In the genomic region with DNA sequence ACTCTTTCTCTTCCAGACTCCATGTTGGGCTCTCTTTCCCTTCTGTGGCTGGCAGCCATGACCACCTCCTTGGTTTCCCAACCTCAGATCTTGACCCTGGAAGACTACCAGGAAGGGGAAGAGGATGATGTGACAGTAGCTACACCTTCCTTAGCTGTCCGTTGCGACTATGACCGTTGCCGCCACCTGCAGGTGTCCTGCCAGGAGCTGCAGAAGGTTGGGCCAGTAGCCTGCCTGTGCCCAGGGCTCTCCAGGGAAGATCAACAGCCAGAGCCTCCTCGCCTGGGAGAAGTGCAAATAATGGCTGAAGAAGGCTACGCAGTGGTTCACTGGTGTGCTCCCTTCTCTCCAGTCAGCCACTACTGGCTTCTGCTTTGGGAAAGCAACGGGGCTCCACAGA, we compare ENCODE assay signal across 18 mouse cellular contexts. TPM values are rescaled to one million over a fixed set of nuclear protein-coding genes. Genes with fewer than 3 reads are reported as not detected.
DNase-seq lines count a peak whose midpoint lies in the region; ATAC-seq and TF ChIP-seq lines count a peak whose summit lies in the region.
"Had no signal": no experiment of that assay in that cellular context is flagged by ENCODE, and none has a peak within 500 bp of the region (broad histone marks: within the 10 kb centered on the region; RNA-seq: fewer than 3 reads in every experiment).

No protein-coding gene starts in this region.

- no peaks in the 10 kb centered on the region for H3K4me1 ChIP-seq in liver, postnatal 0 days (ENCODE audit: insufficient read depth)
- H3K4me1 ChIP-seq in stomach, postnatal 0 days (replicated peaks; ENCODE audit: control insufficient read depth, insufficient read depth): no peaks in the 10 kb centered on the region; the same call in 1 of the 2 replicates
- peaks cover 9% of the 10 kb centered on the region for H3K4me1 ChIP-seq in heart, embryonic 12.5 days (replicated peaks)
- H3K4me1 ChIP-seq: neural tube, embryonic 12.5 days had no signal

- no peaks in the 10 kb centered on the region for H3K9me3 ChIP-seq in liver, postnatal 0 days (ENCODE audit: low read length)
- H3K9me3 ChIP-seq in stomach, postnatal 0 days (ENCODE audit: control insufficient read depth, low read length): no peaks in the 10 kb centered on the region
- no peaks in the 10 kb centered on the region for H3K9me3 ChIP-seq in heart, embryonic 12.5 days (replicated peaks)
- H3K9me3 ChIP-seq: forebrain, embryonic 13.5 days; G1E; liver, embryonic 13.5 days; neural tube, embryonic 12.5 days had no signal

- H3K4me3 ChIP-seq in liver, postnatal 0 days (ENCODE audit: low read depth, low read length): no peak overlapping the region
- H3K4me3 ChIP-seq in stomach, postnatal 0 days (ENCODE audit: low read depth, low read length): no peak overlapping the region
- H3K4me3 ChIP-seq in heart, embryonic 12.5 days: no peak overlapping the region
- H3K4me3 ChIP-seq: forebrain, embryonic 13.5 days; liver, embryonic 13.5 days; neural tube, embryonic 12.5 days had no signal

- peaks cover 13% of the 10 kb centered on the region for H3K36me3 ChIP-seq in liver, postnatal 0 days (replicated peaks; ENCODE audit: insufficient read depth, low read length)
- H3K36me3 ChIP-seq in stomach, postnatal 0 days (ENCODE audit: control insufficient read depth, insufficient read depth, low read length): peaks cover 7% of the 10 kb centered on the region
- peaks cover 21% of the 10 kb centered on the region for H3K36me3 ChIP-seq in heart, embryonic 12.5 days

- no peak overlapping the region for H3K4me2 ChIP-seq in liver, postnatal 0 days (ENCODE audit: low read depth, low read length)
- H3K4me2 ChIP-seq in stomach, postnatal 0 days (replicated peaks; ENCODE audit: low read depth): no peak overlapping the region
- no peak overlapping the region for H3K4me2 ChIP-seq in heart, embryonic 12.5 days
- H3K4me2 ChIP-seq: forebrain, embryonic 13.5 days; hindbrain, embryonic 14.5 days; liver, embryonic 13.5 days; neural tube, embryonic 12.5 days had no signal

- no peak overlapping the region for H3K9ac ChIP-seq in liver, postnatal 0 days (replicated peaks)
- no peak overlapping the region for H3K9ac ChIP-seq in stomach, postnatal 0 days (ENCODE audit: low read length)
- no peak overlapping the region for H3K9ac ChIP-seq in heart, embryonic 12.5 days
- H3K9ac ChIP-seq: forebrain, embryonic 13.5 days; hindbrain, embryonic 14.5 days; liver, embryonic 13.5 days; neural tube, embryonic 12.5 days had no signal

- TF ChIP-seq CTCF in liver, postnatal 0 days (IDR thresholded peaks at IDR 0.05; ENCODE audit: low read depth): no peak
- peak; percentile 34; the same call in 1 of the 2 replicates for TF ChIP-seq CTCF in stomach, postnatal 0 days (IDR thresholded peaks at IDR 0.05; ENCODE audit: low read depth)

- 54% methylated on average over 7 of the region's 7 CpGs for WGBS in liver, postnatal 0 days (ENCODE audit: insufficient replicate concordance)
- 44% methylated on average over 7 of the region's 7 CpGs for WGBS in stomach, postnatal 0 days
- 46% methylated on average over 7 of the region's 7 CpGs for WGBS in heart, embryonic 12.5 days

- H3K27me3 ChIP-seq in liver, postnatal 0 days (ENCODE audit: insufficient read depth, low read length): no peaks in the 10 kb centered on the region
- no peaks in the 10 kb centered on the region for H3K27me3 ChIP-seq in stomach, postnatal 0 days (ENCODE audit: control insufficient read depth, insufficient read depth, low read length)
- H3K27me3 ChIP-seq in heart, embryonic 12.5 days (replicated peaks): no peaks in the 10 kb centered on the region
- H3K27me3 ChIP-seq: forebrain, embryonic 13.5 days; liver, embryonic 13.5 days; neural tube, embryonic 12.5 days had no signal

- peak; percentile 36 for DNase-seq in adrenal gland, postnatal 14 days
- DNase-seq in adrenal gland, adult (ENCODE audit: inconsistent age in 2 of 2, low spot score in 1 of 2): no peak
- DNase-seq in liver: peak; percentile 30
- no peak for DNase-seq in liver, postnatal 0 days
- peak; percentile 49 to 72 for DNase-seq in lung, adult 18-20 months
- peak; percentile 52 for DNase-seq in stomach, postnatal 0 days (ENCODE audit: low spot score)
- DNase-seq in right cerebral cortex, postnatal 10 days (ENCODE audit: low spot score in 2 of 2): no peak
- DNase-seq: cerebellum, adult 11-12 months; kidney, adult 18-20 months; liver, embryonic 13.5 days had no signal

- ATAC-seq in liver, postnatal 0 days: no peak
- peak; percentile 34; the same call in 1 of the 2 replicates for ATAC-seq in stomach, postnatal 0 days (ENCODE audit: low FRiP score, low TSS enrichment)
- no peak for ATAC-seq in heart, embryonic 12.5 days (ENCODE audit: insufficient number of reproducible peaks, low FRiP score)
- ATAC-seq: forebrain, embryonic 13.5 days had no signal

- TF ChIP-seq EP300 in liver, postnatal 0 days (IDR thresholded peaks at IDR 0.05; ENCODE audit: low read depth): no peak
- TF ChIP-seq EP300 in stomach, postnatal 0 days (optimal IDR thresholded peaks at IDR 0.05): no peak

- no peak overlapping the region for H3K27ac ChIP-seq in liver, postnatal 0 days (ENCODE audit: low read depth)
- no peak overlapping the region for H3K27ac ChIP-seq in stomach, postnatal 0 days (replicated peaks)
- no peak overlapping the region for H3K27ac ChIP-seq in heart, embryonic 12.5 days (ENCODE audit: poor library complexity, severe bottlenecking)
- H3K27ac ChIP-seq: forebrain, embryonic 13.5 days; hindbrain, embryonic 14.5 days; liver, embryonic 13.5 days; neural tube, embryonic 12.5 days had no signal

RNA-seq across cellular contexts. Expression of gene Lrrn4cl, which starts 1.1 kb away (rescaled TPM):
- 3.8 and 4.1 TPM in 2 replicates for total RNA-seq in adrenal gland, postnatal 14 days (2021)
- 0.24 and 0.26 TPM in 2 replicates for polyA plus RNA-seq in liver, postnatal 0 days (2015; fragmentation: Nextera tagmentation; extraction: Ambion mirVana)
- polyA plus RNA-seq in stomach, postnatal 0 days (2015; fragmentation: Nextera tagmentation; extraction: Ambion mirVana): 2.3 and 2.6 TPM in 2 replicates
- 0.77 and 0.78 TPM in 2 replicates for polyA plus RNA-seq in heart, embryonic 12.5 days (2016; fragmentation: Nextera tagmentation; extraction: Ambion mirVana)
- polyA plus RNA-seq: G1E had no signal

RNA-seq across cellular contexts. Expression of gene Gng3, which starts 12.6 kb away (rescaled TPM):
- total RNA-seq in adrenal gland, postnatal 14 days (2021): 6.4 and 9.3 TPM in 2 replicates
- 0.08 and 0.23 TPM in 2 replicates for polyA plus RNA-seq in liver, postnatal 0 days (2015; fragmentation: Nextera tagmentation; extraction: Ambion mirVana)
- 7.7 and 8.6 TPM in 2 replicates for polyA plus RNA-seq in stomach, postnatal 0 days (2015; fragmentation: Nextera tagmentation; extraction: Ambion mirVana)
- polyA plus RNA-seq in heart, embryonic 12.5 days (2016; fragmentation: Nextera tagmentation; extraction: Ambion mirVana): 2.5 and 2.9 TPM in 2 replicates
- total RNA-seq: heart, adult 18-20 months had no signal
- polyA plus RNA-seq: G1E had no signal

RNA-seq across cellular contexts. Expression of gene Bscl2, which starts 14.4 kb away (rescaled TPM):
- 143 and 153 TPM in 2 replicates for total RNA-seq in adrenal gland, postnatal 14 days (2021)
- polyA plus RNA-seq in liver, postnatal 0 days (2015; fragmentation: Nextera tagmentation; extraction: Ambion mirVana): 30.5 and 32.7 TPM in 2 replicates
- 75.9 and 79.4 TPM in 2 replicates for polyA plus RNA-seq in stomach, postnatal 0 days (2015; fragmentation: Nextera tagmentation; extraction: Ambion mirVana)
- polyA plus RNA-seq in heart, embryonic 12.5 days (2016; fragmentation: Nextera tagmentation; extraction: Ambion mirVana): 41.0 and 41.1 TPM in 2 replicates

RNA-seq across cellular contexts. Expression of gene Ubxn1, which starts 19.7 kb away (rescaled TPM):
- total RNA-seq in adrenal gland, postnatal 14 days (2021): 214 and 218 TPM in 2 replicates
- 147 TPM in 2 replicates for polyA plus RNA-seq in liver, postnatal 0 days (2015; fragmentation: Nextera tagmentation; extraction: Ambion mirVana)
- 195 TPM in 2 replicates for polyA plus RNA-seq in stomach, postnatal 0 days (2015; fragmentation: Nextera tagmentation; extraction: Ambion mirVana)
- 138 and 142 TPM in 2 replicates for polyA plus RNA-seq in heart, embryonic 12.5 days (2016; fragmentation: Nextera tagmentation; extraction: Ambion mirVana)

RNA-seq across cellular contexts. Expression of gene AC129217.1, which starts 22.1 kb away (rescaled TPM):
- total RNA-seq in adrenal gland, postnatal 14 days (2021): 7.5 TPM in 1 of 2 replicates, not detected in the other
- not detected in 2 replicates for polyA plus RNA-seq in liver, postnatal 0 days (2015; fragmentation: Nextera tagmentation; extraction: Ambion mirVana)
- not detected in 2 replicates for polyA plus RNA-seq in stomach, postnatal 0 days (2015; fragmentation: Nextera tagmentation; extraction: Ambion mirVana)
- not detected in 2 replicates for polyA plus RNA-seq in heart, embryonic 12.5 days (2016; fragmentation: Nextera tagmentation; extraction: Ambion mirVana)
- total RNA-seq: heart, adult 18-20 months; megakaryocyte-erythroid progenitor cell, adult 5-6 weeks had no signal
- polyA plus RNA-seq: forebrain, embryonic 13.5 days; heart, postnatal 0 days; hindbrain, embryonic 14.5 days; liver, embryonic 13.5 days; neural tube, embryonic 12.5 days had no signal

Comparison
In these comparisons a context has a peak if more than half of its experiments do, and no peak if none do; other contexts are left out.
1. DNase-seq: peak in adrenal gland, postnatal 14 days (single experiment), liver (single experiment), lung, adult 18-20 months (2 of 2) and stomach, postnatal 0 days (single experiment); none in adrenal gland, adult (0 of 2), liver, postnatal 0 days (single experiment) and right cerebral cortex, postnatal 10 days (0 of 2).